Mouse (Mus musculus) forebrain, embryonic 13.5 days (tissue): ENCODE results near the gene Hnrnpul1. TPM values are rescaled to one million over a fixed set of nuclear protein-coding genes. Genes with fewer than 3 reads are reported as not detected.

Source experiments
- ATAC-seq: fragments of 200-750 bp; cut with Nextera tagmentation; 2 replicates; pipeline ENCODE4 v1.8.0; 2017
- H3K27ac ChIP-seq: fragments of 300-500 bp; sonication (generic); 2 replicates; pipeline ENCODE4 v1.5.1; 2015; ENCODE audit warnings: inconsistent platforms, mild to moderate bottlenecking, moderate library complexity
- H3K27me3 ChIP-seq: fragments of 300-500 bp; sonication (generic); 2 replicates; pipeline ENCODE4 v1.6.1; 2015; ENCODE audit warnings: mild to moderate bottlenecking, inconsistent platforms
- H3K36me3 ChIP-seq: fragments of 300-500 bp; sonication (generic); 2 replicates; pipeline ENCODE4 v1.6.1; 2015; ENCODE audit warnings: mild to moderate bottlenecking, inconsistent platforms; ENCODE audit not compliant: poor library complexity, severe bottlenecking
- H3K4me1 ChIP-seq: fragments of 300-500 bp; sonication (generic); 2 replicates; pipeline ENCODE4 v1.6.1; 2015; ENCODE audit warnings: inconsistent platforms
- H3K4me2 ChIP-seq: fragments of 300-500 bp; sonication (generic); 2 replicates; pipeline ENCODE4 v1.6.1; 2015; ENCODE audit warnings: inconsistent platforms, mild to moderate bottlenecking, moderate library complexity
- H3K4me3 ChIP-seq: fragments of 300-500 bp; sonication (generic); 2 replicates; pipeline ENCODE4 v1.5.1; 2015; ENCODE audit warnings: mild to moderate bottlenecking, inconsistent platforms
- H3K9ac ChIP-seq: fragments of 300-500 bp; sonication (generic); 2 replicates; pipeline ENCODE4 v1.6.1; 2015; ENCODE audit warnings: mild to moderate bottlenecking, inconsistent platforms
- H3K9me3 ChIP-seq: fragments of 300-500 bp; sonication (generic); replicated peaks from 2 replicates; pipeline ENCODE4 v1.6.1; 2016; ENCODE audit warnings: inconsistent platforms
- WGBS: fragments of 180-500 bp; shearing (Covaris S2); methylation state at CpG from one replicate; pipeline ENCODE4 v1.1.7; 2015; 5-methylcytosine and 5-hydroxymethylcytosine counted together
- polyA plus RNA-seq: library from polyadenylated mRNA; unstranded; fragments of >200 nt; fragmentation: Nextera tagmentation; extraction: Ambion mirVana; gene quantifications from 2 replicates; pipeline ENCODE4 v1.2.1, GENCODE M21; 2015

The Hnrnpul1 gene
- polyA plus RNA-seq, 1 experiment from 2014 or later, result 65.0 TPM

DNA sequence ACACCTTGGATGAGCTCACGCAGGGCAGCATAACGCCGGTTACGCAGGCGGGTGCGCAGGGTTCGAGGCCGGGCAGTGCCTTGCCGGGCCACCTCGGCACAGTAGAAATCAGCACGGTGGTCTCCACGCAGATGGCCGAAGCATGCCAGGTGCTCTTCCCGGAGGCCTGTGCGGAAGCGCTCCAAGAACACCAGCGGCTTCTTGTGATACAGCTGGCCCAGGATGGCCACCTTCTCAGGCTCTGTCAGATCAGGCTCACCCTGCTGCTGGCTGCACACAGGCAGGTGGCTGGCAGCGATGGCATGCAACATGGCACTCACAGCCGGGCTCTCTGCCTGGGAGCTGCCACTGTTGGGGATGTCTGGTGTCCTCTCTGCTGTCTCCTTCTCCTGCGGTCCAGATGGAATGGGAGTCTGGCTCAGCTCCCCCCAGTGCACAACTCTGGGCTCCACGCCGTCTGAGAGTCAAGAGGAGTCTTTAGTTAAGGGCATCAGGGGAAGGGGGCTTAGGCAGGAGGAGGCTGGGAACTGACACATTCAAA, 38.8 kb downstream of the Hnrnpul1 start:
- no peak overlapping the region for H3K4me3 ChIP-seq

GRCm38 (mm10) chr7:25714581-25714980, 40.0 kb downstream of the Hnrnpul1 start:
- no peak overlapping the region for H3K4me3 ChIP-seq
- ATAC-seq, result no peak
- H3K9ac ChIP-seq, result no peak overlapping the region
- H3K9me3 ChIP-seq, result no peaks in the 10 kb centered on the region
- no peak overlapping the region for H3K4me2 ChIP-seq
- WGBS, result 94% methylated on average over 8 of the region's 8 CpGs
- H3K27ac ChIP-seq, result no peak overlapping the region
- H3K4me1 ChIP-seq, result peaks cover 29% of the 10 kb centered on the region
- H3K36me3 ChIP-seq, result peaks cover 47% of the 10 kb centered on the region
- no peaks in the 10 kb centered on the region for H3K27me3 ChIP-seq

More for the DNA sequence above, 38.8 kb downstream of the Hnrnpul1 start:
- ATAC-seq, result no peak
- 96% methylated on average over 22 of the region's 22 CpGs for WGBS
- Histone ChIP-seq H3K9ac (no peak overlapping the region), H3K27me3 (no peaks in the 10 kb centered on the region), H3K4me2 (no peak overlapping the region), H3K27ac (no peak overlapping the region), H3K9me3 (no peaks in the 10 kb centered on the region), H3K36me3 (peaks cover 55% of the 10 kb centered on the region), H3K4me1 (peaks cover 21% of the 10 kb centered on the region)

DNA sequence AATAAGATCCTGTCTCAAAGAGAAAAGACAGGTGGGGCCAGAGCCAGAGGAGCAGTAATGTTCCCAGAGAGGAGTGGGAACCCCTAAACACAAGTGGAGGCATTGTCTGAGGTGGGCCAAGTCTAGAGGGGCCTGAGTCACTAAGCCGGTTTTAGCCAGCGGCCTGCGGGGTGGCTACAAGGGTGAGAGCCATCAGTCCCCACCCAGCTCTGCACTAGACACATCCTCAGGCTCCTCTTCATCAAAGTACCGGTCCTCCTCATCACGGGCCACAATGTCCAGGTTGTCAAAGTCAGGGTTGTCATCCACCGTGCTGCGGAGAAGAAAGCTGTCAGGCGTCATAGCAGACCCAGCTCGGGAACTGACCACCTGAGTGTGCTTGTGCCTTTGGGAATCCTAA, 41.8 kb downstream of the Hnrnpul1 start:
- 91% methylated on average over 9 of the region's 9 CpGs for WGBS
- H3K27me3 ChIP-seq, result 0 out of 2 replicates have a peak, but pooled peaks cover 1% of the 10 kb centered on the region
- no peak overlapping the region for H3K4me2 ChIP-seq
- peaks cover 18% of the 10 kb centered on the region for H3K4me1 ChIP-seq
- no peak overlapping the region for H3K4me3 ChIP-seq
- H3K36me3 ChIP-seq, result peaks cover 47% of the 10 kb centered on the region
- ATAC-seq, result no peak
- H3K9ac ChIP-seq, result no peak overlapping the region
- H3K9me3 ChIP-seq, result no peaks in the 10 kb centered on the region
- H3K27ac ChIP-seq, result no peak overlapping the region

- H3K36me3 ChIP-seq, result peaks cover 47% of the 10 kb centered on the region
- no peak overlapping the region for H3K9ac ChIP-seq
- 0 out of 2 replicates have a peak, but pooled peaks cover 5% of the 10 kb centered on the region for H3K27me3 ChIP-seq
- H3K9me3 ChIP-seq, result no peaks in the 10 kb centered on the region
- H3K4me3 ChIP-seq, result no peak overlapping the region
- H3K4me2 ChIP-seq, result no peak overlapping the region
- peaks cover 14% of the 10 kb centered on the region for H3K4me1 ChIP-seq
- ATAC-seq, result no peak
- WGBS, result 53% methylated on average over 7 of the region's 7 CpGs
- no peak overlapping the region for H3K27ac ChIP-seq
Measured at GRCm38 (mm10) chr7:25711731-25712197, 42.8 kb downstream of the Hnrnpul1 start.

- H3K9me3 ChIP-seq, result no peaks in the 10 kb centered on the region
- H3K4me1 ChIP-seq, result peaks cover 14% of the 10 kb centered on the region
- WGBS, result 69% methylated on average over 5 of the region's 5 CpGs
- 0 out of 2 replicates have a peak, but pooled peaks cover 5% of the 10 kb centered on the region for H3K27me3 ChIP-seq
- no peak for ATAC-seq
- no peak overlapping the region for H3K4me3 ChIP-seq
- peaks cover 46% of the 10 kb centered on the region for H3K36me3 ChIP-seq
- no peak overlapping the region for H3K4me2 ChIP-seq
- no peak overlapping the region for H3K27ac ChIP-seq
- H3K9ac ChIP-seq, result no peak overlapping the region
Measured at GRCm38 (mm10) chr7:25711165-25711564, 43.4 kb downstream of the Hnrnpul1 start.

- Histone ChIP-seq H3K36me3 (peaks cover 41% of the 10 kb centered on the region), H3K9me3 (no peaks in the 10 kb centered on the region), H3K4me1 (peaks cover 14% of the 10 kb centered on the region), H3K9ac (peak overlapping the region; percentile 46), H3K4me3 (no peak overlapping the region), H3K27ac (no peak overlapping the region), H3K4me2 (no peak overlapping the region), H3K27me3 (0 out of 2 replicates have a peak, but pooled peaks cover 5% of the 10 kb centered on the region)
- ATAC-seq, result peak; percentile 50; the same call in 1 of the 2 replicates
- 0% methylated on average over 5 of the region's 7 CpGs for WGBS
Measured at GRCm38 (mm10) chr7:25710519-25711130, 43.9 kb downstream of the Hnrnpul1 start.

- peak; percentile 28; the same call in 1 of the 2 replicates for ATAC-seq
- H3K4me1 ChIP-seq, result peaks cover 14% of the 10 kb centered on the region
- peak overlapping the region; percentile 46; the same call in 1 of the 2 replicates for H3K9ac ChIP-seq
- 24% methylated on average over 12 of the region's 12 CpGs for WGBS
- peaks cover 10% of the 10 kb centered on the region; the same call in 1 of the 2 replicates for H3K27me3 ChIP-seq
- no peaks in the 10 kb centered on the region for H3K9me3 ChIP-seq
- H3K27ac ChIP-seq, result no peak overlapping the region
- H3K4me2 ChIP-seq, result peak overlapping the region; percentile 17; the same call in 1 of the 2 replicates
- peaks cover 34% of the 10 kb centered on the region for H3K36me3 ChIP-seq
- H3K4me3 ChIP-seq, result no peak overlapping the region
Measured at GRCm38 (mm10) chr7:25709961-25710360, 44.6 kb downstream of the Hnrnpul1 start.

DNA sequence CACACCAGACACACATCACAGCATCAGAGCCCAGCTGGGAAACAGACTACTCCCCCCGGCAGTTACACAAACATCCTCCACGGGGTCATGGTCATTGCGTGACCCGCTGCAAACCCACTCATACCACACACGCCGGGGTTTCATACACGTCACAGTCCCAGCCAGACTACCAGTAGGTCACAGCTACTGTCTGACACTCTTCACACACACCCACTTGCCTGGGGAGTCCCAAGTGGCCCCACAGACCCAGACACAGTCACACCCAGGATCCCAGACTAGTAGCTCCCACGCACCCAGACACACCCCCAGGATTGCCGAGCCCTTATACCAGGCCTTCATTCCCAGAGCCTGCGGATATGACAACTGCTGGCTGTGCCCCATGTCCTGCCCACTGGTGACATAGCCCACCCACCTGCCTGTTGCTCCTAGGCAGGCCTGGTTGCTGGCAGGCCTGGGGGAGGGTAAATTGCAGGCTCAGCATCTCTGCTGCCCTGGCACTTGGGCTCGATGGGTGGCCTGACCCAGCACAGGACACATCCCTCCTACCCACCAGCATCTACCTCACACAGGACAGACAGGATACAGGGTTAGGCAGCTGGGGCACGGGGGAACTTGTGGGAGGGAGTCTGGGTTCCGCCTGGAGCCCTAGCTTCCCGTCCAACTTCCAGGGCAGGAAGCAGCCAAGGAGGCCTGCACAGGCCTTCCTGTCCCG, 46.8 kb downstream of the Hnrnpul1 start:
- Histone ChIP-seq H3K4me1 (peaks cover 27% of the 10 kb centered on the region), H3K27ac (no peak overlapping the region), H3K4me2 (no peak overlapping the region), H3K4me3 (no peak overlapping the region), H3K36me3 (peaks cover 12% of the 10 kb centered on the region), H3K9ac (no peak overlapping the region), H3K9me3 (no peaks in the 10 kb centered on the region), H3K27me3 (peaks cover 22% of the 10 kb centered on the region)
- 69% methylated on average over 15 of the region's 15 CpGs for WGBS
- no peak for ATAC-seq

GRCm38 (mm10) chr7:25706578-25707170, 47.9 kb downstream of the Hnrnpul1 start:
- WGBS, result 61% methylated on average over 7 of the region's 7 CpGs
- Histone ChIP-seq H3K4me3 (no peak overlapping the region), H3K4me1 (peaks cover 27% of the 10 kb centered on the region), H3K9ac (no peak overlapping the region), H3K36me3 (peaks cover 1% of the 10 kb centered on the region; the same call in 1 of the 2 replicates), H3K27ac (no peak overlapping the region), H3K9me3 (no peaks in the 10 kb centered on the region; the same call in 1 of the 2 replicates), H3K27me3 (peaks cover 22% of the 10 kb centered on the region), H3K4me2 (no peak overlapping the region)
- ATAC-seq, result no peak

DNA sequence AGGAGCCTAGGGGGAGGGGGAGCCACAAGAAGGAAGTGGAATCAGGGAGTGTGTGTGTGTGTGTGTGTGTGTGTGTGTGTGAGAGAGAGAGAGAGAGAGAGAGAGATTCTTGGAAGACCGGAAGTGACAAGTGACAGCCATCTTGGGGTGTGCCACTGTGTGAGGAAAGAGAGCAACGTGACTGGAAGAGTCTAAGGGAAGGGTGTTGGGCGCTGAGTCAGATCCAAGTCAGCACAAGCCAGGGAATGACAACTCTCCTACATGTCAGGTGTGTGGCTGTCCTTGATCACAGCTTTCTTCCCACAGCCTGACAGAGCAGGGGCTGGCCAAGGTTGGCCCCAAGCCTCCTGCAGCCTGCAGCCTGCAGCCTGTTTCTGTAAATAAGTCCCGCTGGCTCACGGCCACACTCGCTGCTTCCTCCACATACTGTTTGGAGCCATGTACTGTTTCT, 48.7 kb downstream of the Hnrnpul1 start:
- no peak overlapping the region for H3K9ac ChIP-seq
- no peak for ATAC-seq
- WGBS, result 59% methylated on average over 6 of the region's 6 CpGs

GRCm38 (mm10) chr7:25704716-25705364, 49.7 kb downstream of the Hnrnpul1 start:
- no peak overlapping the region for H3K27ac ChIP-seq
- H3K4me1 ChIP-seq, result 0 out of 2 replicates have a peak, but pooled peaks cover 13% of the 10 kb centered on the region
- peak; percentile 63 for ATAC-seq
- H3K9ac ChIP-seq, result peak overlapping the region; percentile 45
- no peaks in the 10 kb centered on the region for H3K36me3 ChIP-seq
- H3K27me3 ChIP-seq, result peaks cover 22% of the 10 kb centered on the region
- no peaks in the 10 kb centered on the region; the same call in none of the 2 replicates for H3K9me3 ChIP-seq
- peak overlapping the region; percentile 35 for H3K4me3 ChIP-seq
- H3K4me2 ChIP-seq, result peak overlapping the region; percentile 60
- under 1% methylated on average over 33 of the region's 37 CpGs for WGBS

More for the DNA sequence above, 48.7 kb downstream of the Hnrnpul1 start:
- H3K4me2 ChIP-seq, result no peak overlapping the region
- H3K27me3 ChIP-seq, result peaks cover 22% of the 10 kb centered on the region
- H3K4me1 ChIP-seq, result peaks cover 22% of the 10 kb centered on the region
- no peak overlapping the region for H3K27ac ChIP-seq
- H3K9me3 ChIP-seq, result no peaks in the 10 kb centered on the region; the same call in 1 of the 2 replicates
- H3K36me3 ChIP-seq, result no peaks in the 10 kb centered on the region
- H3K4me3 ChIP-seq, result no peak overlapping the region
